Mouse (Mus musculus): ENCODE results near the gene Oscar.

- no peak for TF ChIP-seq CTCF (IDR thresholded peaks at IDR 0.05; ENCODE audit: control insufficient read depth, insufficient read depth, low read length)
- no peak for TF ChIP-seq POLR2A (IDR thresholded peaks at IDR 0.05; ENCODE audit: borderline replicate concordance, control insufficient read depth, low read depth, low read length)
Measured at GRCm38 (mm10) chr7:3607391-3607790, 8.6 kb downstream of the Oscar start.

Measured in bone marrow, adult 2 months (tissue).